Mouse (Mus musculus): ENCODE measurements around the gene Ptgr1. TPM values are rescaled to one million over a fixed set of nuclear protein-coding genes. Genes with fewer than 3 reads are reported as not detected.

Ptgr1 gene
- polyA plus RNA-seq, 1 experiment from 2014 or later = 10.7 TPM

DNA sequence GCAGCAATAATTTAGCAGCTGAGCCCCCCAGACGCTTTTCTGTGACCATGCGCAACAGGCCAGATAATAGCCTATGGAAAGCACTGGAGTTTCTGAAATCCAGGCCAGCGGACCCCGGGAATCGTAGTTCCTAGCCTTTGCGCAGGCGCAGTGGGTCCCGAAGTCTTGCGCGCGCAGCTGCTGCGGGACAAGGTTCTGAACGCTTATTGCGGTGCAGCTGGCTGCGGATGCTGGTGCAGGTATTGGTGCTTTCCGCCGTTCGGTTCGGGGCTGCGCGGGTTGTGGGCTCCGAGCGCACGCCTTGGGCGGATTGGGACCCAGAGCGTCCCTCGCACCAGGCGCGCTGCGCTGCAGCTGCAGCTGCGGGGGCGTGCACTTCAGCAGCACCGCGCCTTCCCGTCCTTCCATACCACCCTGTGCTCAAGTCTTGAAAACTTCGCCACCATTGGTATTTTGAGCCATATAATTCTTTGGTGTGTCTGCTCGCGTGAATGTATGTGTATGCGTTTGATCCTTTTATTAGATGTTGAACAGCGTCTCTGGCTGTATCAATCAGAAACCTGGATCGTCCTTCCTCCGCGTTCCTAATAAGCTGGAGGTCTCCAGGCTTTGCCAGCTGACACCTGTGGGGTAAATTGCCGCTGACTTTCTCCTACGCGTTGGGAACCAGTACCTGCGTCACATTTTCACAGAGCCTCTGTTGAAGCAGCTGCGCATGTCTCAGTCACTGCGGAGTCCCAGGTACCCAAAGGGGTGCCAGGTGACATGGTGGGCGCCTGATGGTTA, 43.3 kb downstream of the Ptgr1 start, which contains the start of gene Zkscan16:
Gene Zkscan16 (plus strand): TSS at position 209 of the 786 bp plus-strand sequence.
- 1% methylated on average over 50 of the region's 50 CpGs for WGBS
- Histone ChIP-seq H3K4me3 (ENCODE audit: control insufficient read depth in 1 of 2, insufficient read depth in 1 of 2, low read depth in 1 of 2, low read length in 2 of 2) (peak within 1 kb of the TSS; percentile 56 to 58), H3K9ac (ENCODE audit: low read length) (peak within 1 kb of the TSS; percentile 61), H3K27me3 (ENCODE audit: control insufficient read depth, insufficient read depth, low read length) (peaks cover 11% of the 10 kb centered on the region; the same call in 1 of the 2 replicates), H3K4me1 (ENCODE audit: control insufficient read depth in 2 of 2, insufficient read depth in 2 of 2, low read length in 2 of 2) (peaks cover 0 to 3% of the 10 kb centered on the region in 2 experiments; a peak in 1 of 4 replicates), H3K4me2 (ENCODE audit: low read length) (peak within 1 kb of the TSS; percentile 89), H3K9me3 (ENCODE audit: control insufficient read depth, low read length) (no peaks in the 10 kb centered on the region), H3K27ac (replicated peaks in 1 of 2; ENCODE audit: control insufficient read depth in 1 of 2, insufficient read depth in 1 of 2, low read depth in 2 of 2, low read length in 2 of 2) (no peak within 1 kb of the TSS), H3K36me3 (ENCODE audit: control insufficient read depth, insufficient read depth, low read length) (no peaks in the 10 kb centered on the region)
- no peak for ATAC-seq (ENCODE audit: insufficient number of reproducible peaks, insufficient read depth, low FRiP score, low read depth)

DNA sequence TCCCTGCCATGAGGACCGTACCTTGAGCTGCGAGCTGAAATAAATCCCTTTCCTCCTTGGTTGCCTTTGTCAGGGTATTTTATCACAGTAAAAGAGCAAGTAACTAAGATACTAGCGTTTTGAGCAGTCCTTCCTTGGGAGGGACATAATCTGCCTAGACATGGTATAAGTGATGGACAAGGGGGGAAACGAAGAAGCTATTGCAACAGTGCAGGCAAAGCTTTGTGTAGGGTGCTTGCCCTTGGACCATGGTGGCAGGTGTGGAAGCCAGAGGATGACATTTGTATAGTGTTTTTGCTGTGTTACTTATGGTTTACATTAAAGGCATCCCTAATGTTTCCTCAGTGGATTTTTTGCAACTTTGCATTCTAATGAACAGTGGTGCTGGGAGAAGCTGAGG, 44.0 kb downstream of the Ptgr1 start:
- peaks cover 0 to 3% of the 10 kb centered on the region in 2 experiments; a peak in 1 of 4 replicates for H3K4me1 ChIP-seq (ENCODE audit: control insufficient read depth in 2 of 2, insufficient read depth in 2 of 2, low read length in 2 of 2)
- peak overlapping the region; percentile 61 for H3K9ac ChIP-seq (ENCODE audit: low read length)
- peaks cover 11% of the 10 kb centered on the region; the same call in 1 of the 2 replicates for H3K27me3 ChIP-seq (ENCODE audit: control insufficient read depth, insufficient read depth, low read length)
- peak overlapping the region; percentile 56 to 58; a peak in 3 of 4 replicates for H3K4me3 ChIP-seq (ENCODE audit: control insufficient read depth in 1 of 2, insufficient read depth in 1 of 2, low read depth in 1 of 2, low read length in 2 of 2)
- peak overlapping the region; percentile 89 for H3K4me2 ChIP-seq (ENCODE audit: low read length)
- WGBS = 75% methylated on average over 4 of the region's 4 CpGs
- no peak overlapping the region for H3K27ac ChIP-seq (replicated peaks in 1 of 2; ENCODE audit: control insufficient read depth in 1 of 2, insufficient read depth in 1 of 2, low read depth in 2 of 2, low read length in 2 of 2)
- ATAC-seq (ENCODE audit: insufficient number of reproducible peaks, insufficient read depth, low FRiP score, low read depth) = no peak
- H3K9me3 ChIP-seq (ENCODE audit: control insufficient read depth, low read length) = no peaks in the 10 kb centered on the region
- no peaks in the 10 kb centered on the region for H3K36me3 ChIP-seq (ENCODE audit: control insufficient read depth, insufficient read depth, low read length)

DNA sequence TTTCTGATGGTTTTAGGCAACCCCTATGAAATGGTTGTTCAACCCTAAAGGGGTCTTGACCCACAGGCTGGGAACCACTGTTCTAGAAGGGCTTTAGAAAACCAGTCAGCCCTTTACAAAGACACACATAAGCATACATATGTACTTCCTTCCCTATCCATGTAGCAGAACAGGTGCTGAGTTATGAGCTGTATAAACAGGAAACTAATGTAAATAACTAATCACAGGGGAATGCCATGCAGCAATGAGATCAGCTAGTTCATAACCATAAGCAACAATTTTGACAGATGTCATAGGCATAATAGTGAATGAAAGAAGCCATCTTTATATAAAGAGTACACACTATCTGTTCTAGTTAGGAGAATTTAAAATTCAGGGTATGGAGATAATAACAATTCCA, 45.3 kb downstream of the Ptgr1 start:
- no peak overlapping the region for H3K27ac ChIP-seq (replicated peaks in 1 of 2; ENCODE audit: control insufficient read depth in 1 of 2, insufficient read depth in 1 of 2, low read depth in 2 of 2, low read length in 2 of 2)
- H3K4me3 ChIP-seq (ENCODE audit: control insufficient read depth in 1 of 2, insufficient read depth in 1 of 2, low read depth in 1 of 2, low read length in 2 of 2) = no peak overlapping the region
- H3K4me2 ChIP-seq (ENCODE audit: low read length) = no peak overlapping the region
- no peaks in the 10 kb centered on the region for H3K36me3 ChIP-seq (ENCODE audit: control insufficient read depth, insufficient read depth, low read length)
- ATAC-seq (ENCODE audit: insufficient number of reproducible peaks, insufficient read depth, low FRiP score, low read depth) = no peak
- peaks cover 11% of the 10 kb centered on the region; the same call in 1 of the 2 replicates for H3K27me3 ChIP-seq (ENCODE audit: control insufficient read depth, insufficient read depth, low read length)
- H3K4me1 ChIP-seq (ENCODE audit: control insufficient read depth in 2 of 2, insufficient read depth in 2 of 2, low read length in 2 of 2) = peaks cover 0 to 3% of the 10 kb centered on the region in 2 experiments; a peak in 1 of 4 replicates
- no peaks in the 10 kb centered on the region for H3K9me3 ChIP-seq (ENCODE audit: control insufficient read depth, low read length)
- no peak overlapping the region for H3K9ac ChIP-seq (ENCODE audit: low read length)

DNA sequence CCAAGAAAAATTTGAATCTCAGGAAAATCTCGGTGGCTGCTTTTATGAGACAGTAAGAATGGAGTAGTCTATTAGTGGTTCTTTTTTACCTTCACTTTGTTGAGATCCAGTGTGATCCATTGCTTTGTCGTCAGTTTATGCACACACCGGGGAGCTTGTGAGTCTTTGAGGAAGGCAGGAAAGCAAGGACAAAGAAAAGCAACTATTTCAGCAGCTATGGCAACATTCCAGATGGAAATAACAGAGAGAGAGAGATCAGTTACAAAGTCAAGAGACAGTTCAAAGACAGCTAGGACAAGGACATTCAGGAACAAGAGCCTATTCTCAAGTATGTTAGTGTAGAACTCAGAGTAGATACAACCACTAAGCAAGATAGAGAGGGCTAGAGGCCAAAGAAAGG, 51.1 kb downstream of the Ptgr1 start:
- H3K9me3 ChIP-seq (ENCODE audit: control insufficient read depth, low read length) = no peaks in the 10 kb centered on the region
- H3K9ac ChIP-seq (ENCODE audit: low read length) = no peak overlapping the region
- H3K4me2 ChIP-seq (ENCODE audit: low read length) = no peak overlapping the region
- H3K4me3 ChIP-seq (ENCODE audit: control insufficient read depth in 1 of 2, insufficient read depth in 1 of 2, low read depth in 1 of 2, low read length in 2 of 2) = no peak overlapping the region
- 66% methylated on average over 3 of the region's 3 CpGs for WGBS
- no peaks in the 10 kb centered on the region for H3K27me3 ChIP-seq (ENCODE audit: control insufficient read depth, insufficient read depth, low read length)
- no peak for ATAC-seq (ENCODE audit: insufficient number of reproducible peaks, insufficient read depth, low FRiP score, low read depth)
- H3K36me3 ChIP-seq (ENCODE audit: control insufficient read depth, insufficient read depth, low read length) = no peaks in the 10 kb centered on the region
- H3K27ac ChIP-seq (replicated peaks in 1 of 2; ENCODE audit: control insufficient read depth in 1 of 2, insufficient read depth in 1 of 2, low read depth in 2 of 2, low read length in 2 of 2) = no peak overlapping the region
- peaks cover 5 to 6% of the 10 kb centered on the region in 2 experiments; a peak in 3 of 4 replicates for H3K4me1 ChIP-seq (ENCODE audit: control insufficient read depth in 2 of 2, insufficient read depth in 2 of 2, low read length in 2 of 2)

DNA sequence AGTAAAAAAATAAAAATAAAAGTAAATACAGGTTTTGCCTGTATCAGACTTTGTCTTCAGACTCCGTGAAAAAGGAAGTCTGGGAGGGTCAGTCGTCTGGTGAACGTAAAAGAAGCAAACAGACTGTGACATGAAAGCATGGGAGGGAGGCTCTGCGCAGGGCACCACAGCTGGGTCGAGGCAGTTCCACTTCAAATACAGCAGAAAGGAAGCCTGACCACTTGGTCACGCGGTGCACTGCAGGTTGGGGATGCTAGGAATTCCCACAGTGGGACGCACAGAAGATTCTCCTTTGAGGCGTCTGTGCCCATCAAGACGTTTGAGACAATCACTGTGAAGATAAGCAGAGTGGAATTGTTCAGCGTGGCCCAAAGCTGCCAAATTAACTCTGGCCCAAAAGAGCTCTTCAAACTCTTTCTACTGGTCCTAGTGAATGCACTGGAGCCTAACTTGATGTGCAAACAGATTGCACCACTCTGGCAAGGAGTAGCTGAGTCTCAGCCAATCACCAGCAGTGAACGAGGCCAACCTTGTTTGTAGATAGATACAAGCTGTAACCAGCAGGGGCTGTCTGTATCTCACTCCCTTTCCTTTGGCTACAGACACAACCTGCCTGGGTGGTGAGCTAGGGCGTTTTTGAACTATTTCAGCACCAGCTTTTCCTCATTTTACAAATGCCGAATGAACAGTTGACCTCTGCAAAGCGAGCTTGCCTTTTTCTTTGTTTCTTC, 52.0 kb downstream of the Ptgr1 start:
- no peak overlapping the region for H3K27ac ChIP-seq (replicated peaks in 1 of 2; ENCODE audit: control insufficient read depth in 1 of 2, insufficient read depth in 1 of 2, low read depth in 2 of 2, low read length in 2 of 2)
- H3K9me3 ChIP-seq (ENCODE audit: control insufficient read depth, low read length) = no peaks in the 10 kb centered on the region
- H3K4me1 ChIP-seq (ENCODE audit: control insufficient read depth in 2 of 2, insufficient read depth in 2 of 2, low read length in 2 of 2) = peaks cover 5 to 6% of the 10 kb centered on the region in 2 experiments; a peak in 3 of 4 replicates
- WGBS = 26% methylated on average over 15 of the region's 15 CpGs
- H3K9ac ChIP-seq (ENCODE audit: low read length) = no peak overlapping the region
- no peaks in the 10 kb centered on the region for H3K27me3 ChIP-seq (ENCODE audit: control insufficient read depth, insufficient read depth, low read length)
- ATAC-seq (ENCODE audit: insufficient number of reproducible peaks, insufficient read depth, low FRiP score, low read depth) = no peak
- H3K36me3 ChIP-seq (ENCODE audit: control insufficient read depth, insufficient read depth, low read length) = no peaks in the 10 kb centered on the region
- no peak overlapping the region for H3K4me3 ChIP-seq (ENCODE audit: control insufficient read depth in 1 of 2, insufficient read depth in 1 of 2, low read depth in 1 of 2, low read length in 2 of 2)
- H3K4me2 ChIP-seq (ENCODE audit: low read length) = peak overlapping the region; percentile 16; the same call in 1 of the 2 replicates

DNA sequence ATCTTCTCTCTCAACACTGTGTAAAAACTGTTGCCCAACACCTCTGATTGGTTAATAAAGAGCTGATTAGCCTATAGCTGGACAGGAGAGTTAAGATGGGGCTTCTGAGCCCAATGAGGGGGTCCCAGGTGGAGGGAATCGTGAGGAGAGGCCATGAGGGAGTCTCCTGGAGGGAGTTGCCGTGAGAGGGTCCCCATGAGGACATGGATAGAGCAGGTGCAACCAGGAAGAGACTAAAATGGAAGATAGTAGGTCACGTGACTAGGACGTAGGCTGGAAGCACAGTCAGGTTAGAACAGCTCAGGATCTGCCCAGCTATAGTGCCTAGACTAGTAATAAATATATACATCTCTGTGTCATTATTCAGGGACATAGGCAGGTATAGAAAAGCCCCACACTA, 52.6 kb downstream of the Ptgr1 start:
- WGBS = 79% methylated on average over 4 of the region's 4 CpGs
- Histone ChIP-seq H3K4me3 (ENCODE audit: control insufficient read depth in 1 of 2, insufficient read depth in 1 of 2, low read depth in 1 of 2, low read length in 2 of 2) (no peak overlapping the region), H3K27ac (replicated peaks in 1 of 2; ENCODE audit: control insufficient read depth in 1 of 2, insufficient read depth in 1 of 2, low read depth in 2 of 2, low read length in 2 of 2) (no peak overlapping the region), H3K9ac (ENCODE audit: low read length) (no peak overlapping the region), H3K27me3 (ENCODE audit: control insufficient read depth, insufficient read depth, low read length) (no peaks in the 10 kb centered on the region), H3K9me3 (ENCODE audit: control insufficient read depth, low read length) (no peaks in the 10 kb centered on the region), H3K4me1 (ENCODE audit: control insufficient read depth in 2 of 2, insufficient read depth in 2 of 2, low read length in 2 of 2) (peaks cover 5 to 6% of the 10 kb centered on the region in 2 experiments; a peak in 3 of 4 replicates), H3K36me3 (ENCODE audit: control insufficient read depth, insufficient read depth, low read length) (no peaks in the 10 kb centered on the region), H3K4me2 (ENCODE audit: low read length) (no peak overlapping the region)
- ATAC-seq (ENCODE audit: insufficient number of reproducible peaks, insufficient read depth, low FRiP score, low read depth) = no peak

DNA sequence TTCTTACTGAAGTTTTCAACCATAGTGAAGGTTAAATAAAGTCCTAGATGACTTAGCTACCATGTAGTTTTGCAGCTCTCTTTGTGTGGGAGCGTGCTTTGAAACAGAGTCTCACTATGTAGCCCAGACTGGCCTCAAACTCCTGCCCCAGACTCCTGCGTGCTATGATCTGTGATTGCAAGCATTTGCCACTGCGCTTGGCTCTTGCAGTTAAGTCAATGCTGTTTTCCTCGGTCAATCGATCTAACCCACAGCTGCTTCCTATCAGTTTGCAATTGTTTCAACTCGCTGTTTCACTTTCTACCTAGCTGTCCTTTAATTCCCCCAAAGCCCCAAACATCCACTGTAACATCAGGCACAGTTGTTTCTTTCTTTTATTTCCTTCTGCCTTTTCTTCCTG, 54.4 kb downstream of the Ptgr1 start:
- H3K4me3 ChIP-seq (ENCODE audit: control insufficient read depth in 1 of 2, insufficient read depth in 1 of 2, low read depth in 1 of 2, low read length in 2 of 2) = no peak overlapping the region

More for the DNA sequence above, 54.4 kb downstream of the Ptgr1 start:
- Histone ChIP-seq H3K9ac (ENCODE audit: low read length) (no peak overlapping the region), H3K4me1 (ENCODE audit: control insufficient read depth in 2 of 2, insufficient read depth in 2 of 2, low read length in 2 of 2) (peaks cover 5 to 6% of the 10 kb centered on the region in 2 experiments; a peak in 3 of 4 replicates), H3K27me3 (ENCODE audit: control insufficient read depth, insufficient read depth, low read length) (no peaks in the 10 kb centered on the region), H3K9me3 (ENCODE audit: control insufficient read depth, low read length) (no peaks in the 10 kb centered on the region), H3K27ac (replicated peaks in 1 of 2; ENCODE audit: control insufficient read depth in 1 of 2, insufficient read depth in 1 of 2, low read depth in 2 of 2, low read length in 2 of 2) (no peak overlapping the region), H3K4me2 (ENCODE audit: low read length) (no peak overlapping the region), H3K36me3 (ENCODE audit: control insufficient read depth, insufficient read depth, low read length) (no peaks in the 10 kb centered on the region)
- WGBS = 85% methylated on average over 6 of the region's 6 CpGs
- no peak for ATAC-seq (ENCODE audit: insufficient number of reproducible peaks, insufficient read depth, low FRiP score, low read depth)
